Mouse (Mus musculus) macrophage (primary cell): Measurements from ENCODE around the gene Cdh13. TPM values are rescaled to one million over a fixed set of nuclear protein-coding genes. Genes with fewer than 3 reads are reported as not detected.

ENCODE experiments used
- H3K27ac ChIP-seq: fragments of 350-480 bp; formaldehyde crosslinking; 2 replicates; pipeline ENCODE4 v1.9.0; 2021
- H3K36me3 ChIP-seq: fragments of 350-480 bp; formaldehyde crosslinking; 2 replicates; pipeline ENCODE4 v1.9.0; 2021; ENCODE audit errors: inconsistent target
- H3K4me3 ChIP-seq: fragments of 350-480 bp; formaldehyde crosslinking; 2 replicates; pipeline ENCODE4 v1.9.0; 2021; ENCODE audit errors: inconsistent target
- H3K79me2 ChIP-seq: fragments of 350-480 bp; formaldehyde crosslinking; 2 replicates; pipeline ENCODE4 v1.9.0; 2021; ENCODE audit errors: inconsistent target
- WGBS: methylation state at CpG from one replicate; pipeline ENCODE4 v1.1.7; 2026; ENCODE audit warnings: inconsistent platforms; ENCODE audit not compliant: missing documents; 5-methylcytosine and 5-hydroxymethylcytosine counted together
- polyA plus RNA-seq: library from polyadenylated mRNA; stranded (reverse); fragments of 250-400 nt; gene quantifications from 3 replicates; pipeline ENCODE4 v1.2.4, GENCODE M21; 2018; ENCODE audit warnings: inconsistent platforms

The Cdh13 gene
- polyA plus RNA-seq, 1 experiment from 2014 or later = not detected

DNA sequence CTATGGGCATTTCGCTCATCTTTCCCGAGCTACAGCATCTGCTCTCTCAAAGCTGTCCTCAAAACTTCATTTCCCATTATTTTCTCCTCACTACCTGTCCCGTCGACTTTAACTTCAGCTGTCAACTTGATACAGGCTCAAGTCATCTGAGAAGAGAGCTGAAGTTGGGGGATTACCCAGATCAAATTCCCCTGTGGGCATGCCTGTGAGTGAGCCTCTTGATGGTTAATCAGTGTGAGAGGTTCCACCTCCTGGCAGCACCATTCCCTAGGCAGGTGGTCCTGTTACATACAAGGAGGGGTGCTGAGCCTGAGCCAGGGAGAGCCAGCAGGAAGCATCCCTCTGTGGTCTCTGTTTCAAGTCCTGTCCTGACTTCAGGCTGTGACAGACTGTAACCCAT lies 519.6 kb downstream of the Cdh13 start:
- H3K4me3 ChIP-seq = no peak overlapping the region
- no peaks in the 10 kb centered on the region for H3K79me2 ChIP-seq
- H3K36me3 ChIP-seq = no peaks in the 10 kb centered on the region
- H3K27ac ChIP-seq = no peak overlapping the region
- 85% methylated on average over 2 of the region's 4 CpGs for WGBS

DNA sequence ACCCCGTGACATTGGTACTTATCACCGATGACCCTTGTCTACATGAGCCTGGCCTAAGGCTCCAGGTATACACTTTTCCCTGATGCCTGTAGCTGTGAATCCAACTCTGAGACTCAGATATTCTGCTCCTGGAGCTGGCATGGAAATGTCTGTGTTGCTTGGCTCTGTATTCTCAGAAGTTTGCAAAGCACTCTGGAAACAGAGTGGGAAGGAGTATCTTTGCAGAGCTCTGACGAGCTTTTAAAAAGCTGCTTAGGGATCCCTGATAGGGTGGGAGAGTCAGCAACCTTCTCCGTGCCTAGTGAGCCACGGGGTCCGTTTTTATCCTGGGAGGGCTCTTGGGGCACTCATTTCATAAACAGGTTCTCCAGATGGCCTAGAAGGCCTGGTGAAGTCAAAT lies 526.1 kb downstream of the Cdh13 start:
- WGBS = 87% methylated on average over 6 of the region's 6 CpGs
- H3K36me3 ChIP-seq = no peaks in the 10 kb centered on the region
- H3K4me3 ChIP-seq = no peak overlapping the region
- H3K79me2 ChIP-seq = no peaks in the 10 kb centered on the region
- H3K27ac ChIP-seq = no peak overlapping the region

DNA sequence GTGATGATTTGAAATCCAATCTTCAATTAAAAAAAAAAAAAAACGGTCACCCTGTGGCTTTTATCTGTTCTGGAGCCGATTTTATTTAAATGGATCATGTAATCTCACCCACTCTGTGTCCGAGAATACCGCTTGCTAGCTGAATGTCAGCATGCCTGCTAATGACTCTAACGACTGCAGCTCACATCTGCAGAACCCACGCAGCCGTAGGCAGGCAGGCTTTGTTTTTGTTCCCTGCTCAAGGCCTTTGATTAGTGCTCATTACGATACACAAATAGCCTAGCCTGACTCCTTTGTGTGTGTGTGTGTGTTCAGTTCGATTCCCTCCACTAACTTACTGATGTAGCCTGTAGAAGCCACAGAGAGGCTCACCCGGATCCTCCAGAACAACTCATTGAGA lies 531.5 kb downstream of the Cdh13 start:
- Histone ChIP-seq H3K79me2 (no peaks in the 10 kb centered on the region), H3K27ac (no peak overlapping the region), H3K4me3 (no peak overlapping the region), H3K36me3 (no peaks in the 10 kb centered on the region)
- WGBS = 80% methylated on average over 10 of the region's 10 CpGs

DNA sequence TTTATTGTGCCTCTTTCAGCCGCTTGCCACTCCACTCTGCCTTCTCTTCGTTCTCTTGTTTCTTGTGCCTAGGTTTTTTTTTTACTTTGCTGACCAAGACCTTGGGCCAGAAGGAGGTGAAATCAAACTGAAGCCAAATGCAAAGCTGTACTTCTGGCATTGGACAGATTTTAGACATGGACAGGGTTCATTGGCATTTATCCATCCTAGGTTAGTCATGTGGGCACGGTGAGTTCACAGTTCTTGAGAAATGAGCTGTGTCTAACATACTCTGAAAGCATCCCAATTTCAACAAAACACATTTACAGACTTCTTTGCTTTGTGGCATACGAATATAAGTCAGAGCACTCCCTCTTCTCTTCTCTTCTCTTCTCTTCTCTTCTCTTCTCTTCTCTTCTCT lies 543.2 kb downstream of the Cdh13 start:
- H3K4me3 ChIP-seq = no peak overlapping the region
- no peaks in the 10 kb centered on the region for H3K79me2 ChIP-seq
- WGBS = 82% methylated on average over 4 of the region's 4 CpGs
- no peaks in the 10 kb centered on the region for H3K36me3 ChIP-seq
- H3K27ac ChIP-seq = no peak overlapping the region

DNA sequence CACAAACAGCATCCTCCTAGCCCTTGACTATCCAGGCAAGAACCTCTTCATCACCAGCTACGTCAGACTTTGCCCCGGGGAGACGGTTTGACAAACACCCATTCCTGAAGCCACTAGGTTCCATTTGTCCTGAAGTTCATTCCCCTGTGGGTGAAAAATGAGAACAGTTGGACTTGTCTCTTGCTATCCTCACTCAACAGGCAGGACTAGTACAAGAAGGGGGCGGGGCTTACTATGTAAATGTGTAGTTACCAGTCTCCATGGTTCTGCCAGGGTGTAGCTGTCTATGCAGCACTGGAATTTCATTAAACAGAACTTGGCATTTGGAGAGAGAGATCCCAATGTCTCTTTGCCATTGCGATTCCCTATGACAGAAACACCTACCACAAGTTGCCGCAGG lies 544.2 kb downstream of the Cdh13 start:
- no peak overlapping the region for H3K27ac ChIP-seq
- H3K4me3 ChIP-seq = no peak overlapping the region
- H3K79me2 ChIP-seq = no peaks in the 10 kb centered on the region
- 97% methylated on average over 6 of the region's 6 CpGs for WGBS
- no peaks in the 10 kb centered on the region for H3K36me3 ChIP-seq

- no peak overlapping the region for H3K27ac ChIP-seq
- no peak overlapping the region for H3K4me3 ChIP-seq
- WGBS = 9% methylated on average over 4 of the region's 5 CpGs
These were observed 546.8 kb downstream of the Cdh13 start for GRCm38 (mm10) chr8:118830291-118830690.

GRCm38 (mm10) chr8:118831026-118831425 lies 547.5 kb downstream of the Cdh13 start:
- 84% methylated on average over 10 of the region's 10 CpGs for WGBS
- no peaks in the 10 kb centered on the region for H3K79me2 ChIP-seq
- H3K36me3 ChIP-seq = no peaks in the 10 kb centered on the region
- H3K27ac ChIP-seq = no peak overlapping the region
- no peak overlapping the region for H3K4me3 ChIP-seq

More at GRCm38 (mm10) chr8:118830291-118830690, 546.8 kb downstream of the Cdh13 start:
- Histone ChIP-seq H3K79me2 (no peaks in the 10 kb centered on the region), H3K36me3 (no peaks in the 10 kb centered on the region)

- Histone ChIP-seq H3K36me3 (no peaks in the 10 kb centered on the region), H3K79me2 (no peaks in the 10 kb centered on the region), H3K27ac (no peak overlapping the region), H3K4me3 (no peak overlapping the region)
- WGBS = 100% methylated on average over 2 of the region's 2 CpGs
These were observed 555.3 kb downstream of the Cdh13 start for GRCm38 (mm10) chr8:118838801-118839200.

DNA sequence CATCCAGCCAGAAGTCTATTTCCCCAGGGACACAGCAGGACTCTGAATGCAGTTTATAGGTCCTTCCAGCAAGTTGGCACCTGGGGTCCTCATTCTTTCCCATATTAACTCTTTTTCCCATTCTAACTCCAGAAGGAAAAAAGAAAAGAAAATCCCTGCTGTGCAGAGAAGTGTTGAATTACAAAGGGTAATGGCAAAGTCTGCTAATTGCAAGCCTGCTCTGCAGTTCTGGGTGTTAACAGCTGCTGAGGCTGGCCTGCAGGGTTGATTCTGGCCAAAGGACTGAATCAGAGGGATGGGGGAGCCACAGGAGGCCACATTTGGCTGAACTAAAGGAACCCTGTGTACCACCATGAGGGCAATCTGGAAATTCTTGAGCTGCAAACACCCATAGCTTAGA lies 562.2 kb downstream of the Cdh13 start:
- no peak overlapping the region for H3K4me3 ChIP-seq
- H3K79me2 ChIP-seq = no peaks in the 10 kb centered on the region
- H3K27ac ChIP-seq = no peak overlapping the region
- no peaks in the 10 kb centered on the region for H3K36me3 ChIP-seq

- 73% methylated on average over 5 of the region's 5 CpGs for WGBS
- no peak overlapping the region for H3K4me3 ChIP-seq
- no peak overlapping the region for H3K27ac ChIP-seq
- no peaks in the 10 kb centered on the region for H3K36me3 ChIP-seq
- H3K79me2 ChIP-seq = no peaks in the 10 kb centered on the region
These were observed 564.5 kb downstream of the Cdh13 start for GRCm38 (mm10) chr8:118848021-118848420.

- no peak overlapping the region for H3K27ac ChIP-seq
- no peaks in the 10 kb centered on the region for H3K79me2 ChIP-seq
- H3K36me3 ChIP-seq = no peaks in the 10 kb centered on the region
- no peak overlapping the region for H3K4me3 ChIP-seq
- 71% methylated on average over 3 of the region's 3 CpGs for WGBS
These were observed 566.0 kb downstream of the Cdh13 start for GRCm38 (mm10) chr8:118849515-118849914.

DNA sequence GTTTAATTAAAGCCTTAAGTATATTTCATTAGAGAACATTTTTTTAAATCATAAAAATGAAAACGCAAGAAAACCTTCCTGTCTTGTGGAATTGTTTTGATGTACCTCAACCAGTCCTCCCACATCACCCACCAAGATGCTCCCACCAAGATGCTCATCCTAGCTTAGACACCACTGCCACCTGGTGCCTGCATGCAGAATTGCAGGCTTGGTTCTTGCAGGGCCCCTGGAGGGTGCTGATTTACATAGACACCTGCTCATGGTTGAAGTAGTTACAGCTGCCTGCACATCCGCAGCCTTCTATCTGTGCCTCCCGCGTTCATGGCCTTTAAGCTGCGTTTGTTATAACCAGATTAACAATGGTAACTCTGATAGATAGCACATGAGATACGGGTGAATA lies 566.8 kb downstream of the Cdh13 start:
- H3K27ac ChIP-seq = no peak overlapping the region
- no peaks in the 10 kb centered on the region for H3K36me3 ChIP-seq
- H3K79me2 ChIP-seq = no peaks in the 10 kb centered on the region
- no peak overlapping the region for H3K4me3 ChIP-seq
- 25% methylated on average over 6 of the region's 6 CpGs for WGBS

DNA sequence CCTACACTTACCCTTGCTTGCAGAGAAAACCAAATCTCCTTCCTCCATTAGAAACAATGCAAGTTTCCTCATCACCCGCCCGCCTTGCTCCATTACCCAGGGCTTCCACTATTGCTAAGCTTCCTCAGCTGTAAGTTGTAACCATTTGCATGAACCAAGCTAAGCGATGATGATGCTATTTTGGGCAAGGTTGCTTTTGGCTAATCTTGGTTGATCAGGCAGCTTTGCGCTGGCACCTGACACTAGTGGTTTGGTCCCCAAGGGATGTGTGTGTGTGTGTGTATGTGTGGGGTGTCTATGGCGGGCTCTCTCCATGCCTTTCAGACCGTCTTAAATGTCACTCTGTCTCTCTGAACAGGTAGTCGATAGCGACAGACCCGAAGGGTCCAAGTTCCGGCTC lies 567.8 kb downstream of the Cdh13 start:
- WGBS = 96% methylated on average over 9 of the region's 10 CpGs
- H3K27ac ChIP-seq = no peak overlapping the region
- no peaks in the 10 kb centered on the region for H3K79me2 ChIP-seq
- H3K4me3 ChIP-seq = no peak overlapping the region
- H3K36me3 ChIP-seq = no peaks in the 10 kb centered on the region

DNA sequence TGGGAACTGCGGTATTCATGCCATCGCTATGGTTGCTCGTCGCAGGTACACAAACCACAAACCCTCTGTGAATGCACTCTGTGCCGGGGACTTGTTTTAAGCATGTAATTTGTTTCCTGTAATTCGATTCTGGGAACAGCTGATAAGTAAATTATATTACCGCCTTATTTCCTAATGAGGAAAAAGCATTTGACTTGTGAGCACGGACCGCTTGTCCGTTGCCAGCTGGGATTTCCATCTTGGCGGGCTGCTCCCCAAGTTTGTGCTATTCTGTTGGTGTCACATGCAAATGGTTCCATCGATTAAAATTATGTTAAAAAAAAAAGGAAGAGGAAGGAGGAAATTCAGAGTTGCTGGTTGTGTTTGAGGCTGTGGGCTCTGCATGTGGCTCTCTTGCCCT lies 569.3 kb downstream of the Cdh13 start:
- WGBS = 55% methylated on average over 12 of the region's 12 CpGs
- no peak overlapping the region for H3K27ac ChIP-seq
- H3K79me2 ChIP-seq = no peaks in the 10 kb centered on the region
- H3K4me3 ChIP-seq = no peak overlapping the region
- no peaks in the 10 kb centered on the region for H3K36me3 ChIP-seq

GRCm38 (mm10) chr8:118854656-118855055 lies 571.1 kb downstream of the Cdh13 start:
- H3K27ac ChIP-seq = no peak overlapping the region
- H3K36me3 ChIP-seq = no peaks in the 10 kb centered on the region
- no peak overlapping the region for H3K4me3 ChIP-seq
- WGBS = 79% methylated on average over 8 of the region's 8 CpGs
- no peaks in the 10 kb centered on the region for H3K79me2 ChIP-seq

GRCm38 (mm10) chr8:118866332-118866731 lies 582.8 kb downstream of the Cdh13 start:
- Histone ChIP-seq H3K27ac (no peak overlapping the region), H3K36me3 (no peaks in the 10 kb centered on the region), H3K4me3 (no peak overlapping the region), H3K79me2 (no peaks in the 10 kb centered on the region)
- 79% methylated on average over 6 of the region's 6 CpGs for WGBS
